Mouse (Mus musculus): ENCODE results near the gene Ppme1. TPM values are rescaled to one million over a fixed set of nuclear protein-coding genes. Genes with fewer than 3 reads are reported as not detected.

Gene Ppme1
- total RNA-seq, 4 experiments from 2014 or later: 55.4 to 65.8 (median 61.8) TPM

Other genes starting within 250 kb of the Ppme1 start
- 1 to 10 TPM; 5.2 to 7.5 (median 6.4) TPM for gene Lipt2, start 213.0 kb downstream of the Ppme1 start, total RNA-seq (2022)
- 1 to 10 TPM in 3 of 4 experiments, under 1 TPM in 1; 0.55 to 1.9 (median 1.4) TPM for gene Kcne3, start 195.8 kb downstream of the Ppme1 start, total RNA-seq (2022)
- gene Pgm2l1, start 144.9 kb downstream of the Ppme1 start, total RNA-seq (2022): 1 to 10 TPM; 5.5 to 6.8 (median 6.3) TPM
- 1 to 10 TPM in 1 of 4 experiments, under 1 TPM in 3; 0.49 to 1.1 (median 0.81) TPM for gene P4ha3, start 86.8 kb downstream of the Ppme1 start, total RNA-seq (2022)
- gene C2cd3, start 74 bp downstream of the Ppme1 start, total RNA-seq (2022): 10 to 100 TPM; 19.7 to 29.1 (median 26.8) TPM
- 10 to 100 TPM in 3 of 4 experiments, 1 to 10 TPM in 1; 6.3 to 17.8 (median 14.7) TPM for gene Ucp3, start 100.7 kb upstream of the Ppme1 start, total RNA-seq (2022)
- 100 to 1,000 TPM; 212 to 320 (median 270) TPM for gene Ucp2, start 121.0 kb upstream of the Ppme1 start, total RNA-seq (2022)
- under 1 TPM; 0.20 to 0.89 (median 0.42) TPM for gene Dnajb13, start 142.7 kb upstream of the Ppme1 start, total RNA-seq (2022)
- gene Coa4, start 164.8 kb upstream of the Ppme1 start, total RNA-seq (2022): 10 to 100 TPM in 3 of 4 experiments, 1 to 10 TPM in 1; 8.1 to 14.5 (median 11.3) TPM
- gene Rab6a, start 235.1 kb upstream of the Ppme1 start, total RNA-seq (2022): 10 to 100 TPM; 64.3 to 76.2 (median 70.9) TPM
- 10 to 100 TPM; 51.9 to 63.8 (median 57.9) TPM for gene Mrpl48, start 236.0 kb upstream of the Ppme1 start, total RNA-seq (2022)